Mouse (Mus musculus) ZHBTc4 (cell line): ENCODE results near the gene Laptm5.

Experiments
- DNase-seq: peaks from one replicate; pipeline ENCODE4 v3.0.0-alpha.2; 2011; ENCODE audit warnings: low read depth, low spot score

Gene Laptm5

DNA sequence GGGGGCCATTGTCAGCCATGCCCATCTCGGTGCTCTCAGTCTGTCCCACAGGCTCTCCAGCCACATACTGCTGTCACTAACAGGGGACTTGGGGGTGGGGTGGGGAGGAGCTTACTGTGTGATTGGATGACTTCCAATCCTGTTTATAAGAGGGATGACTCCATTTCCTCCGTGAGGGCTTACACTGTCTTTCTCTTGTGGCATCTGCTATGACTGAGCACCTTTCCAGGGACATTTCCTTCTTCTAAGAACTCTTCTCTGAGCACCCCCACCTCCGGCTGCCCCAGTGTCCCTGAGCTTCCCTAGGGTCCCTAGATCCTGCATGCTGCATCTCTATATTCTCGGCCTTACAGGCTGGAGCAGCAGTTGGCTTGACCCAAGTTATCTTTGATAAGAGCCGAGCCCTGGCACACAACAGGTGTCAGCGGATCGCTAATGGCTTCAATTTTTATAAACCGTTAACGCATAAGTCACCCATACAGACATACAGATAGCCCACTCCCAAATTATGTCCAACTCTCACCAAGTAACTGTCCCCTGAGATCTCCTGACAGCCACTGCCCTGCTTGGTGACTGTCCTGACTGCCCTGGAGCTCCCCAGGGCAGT is 6.9 kb downstream of the Laptm5 start:
- peak; percentile 37 for DNase-seq

DNA sequence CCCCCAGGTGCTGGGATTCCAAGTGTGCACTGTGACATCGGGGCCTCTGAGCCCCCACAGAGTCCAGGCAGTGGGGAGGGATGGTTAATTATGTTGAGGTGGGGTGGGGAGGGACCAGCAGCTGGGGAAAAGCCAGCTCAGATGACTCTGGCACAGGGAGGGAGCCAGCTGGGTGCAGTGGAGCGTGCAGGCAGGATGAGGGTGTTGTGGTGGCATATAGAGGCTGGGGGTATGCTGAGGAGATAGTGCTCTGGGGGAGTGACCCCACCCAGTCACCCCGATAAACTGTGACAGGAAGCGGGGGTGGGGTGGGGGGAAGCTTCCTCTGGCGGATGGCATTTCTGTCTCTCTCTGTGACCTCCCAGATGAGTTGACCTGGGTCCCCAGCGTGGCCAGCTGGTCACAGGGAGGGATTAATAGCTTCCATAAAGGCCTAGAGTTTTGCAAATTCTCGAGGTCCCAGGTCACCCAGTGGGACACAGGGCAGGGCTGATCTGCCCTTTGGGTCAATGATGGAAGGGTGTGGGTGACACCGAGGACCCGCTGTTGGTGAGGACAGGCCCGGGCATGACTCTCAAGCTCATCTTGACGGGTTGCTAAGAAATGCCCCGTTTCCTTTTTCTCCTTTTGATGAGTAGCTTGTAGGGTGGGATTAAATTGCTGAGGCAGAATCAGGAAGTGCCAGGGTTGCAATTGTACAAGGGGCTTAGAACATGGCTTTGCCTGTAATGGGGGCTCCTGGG is 8.2 kb downstream of the Laptm5 start:
- peak; percentile 52 for DNase-seq

DNA sequence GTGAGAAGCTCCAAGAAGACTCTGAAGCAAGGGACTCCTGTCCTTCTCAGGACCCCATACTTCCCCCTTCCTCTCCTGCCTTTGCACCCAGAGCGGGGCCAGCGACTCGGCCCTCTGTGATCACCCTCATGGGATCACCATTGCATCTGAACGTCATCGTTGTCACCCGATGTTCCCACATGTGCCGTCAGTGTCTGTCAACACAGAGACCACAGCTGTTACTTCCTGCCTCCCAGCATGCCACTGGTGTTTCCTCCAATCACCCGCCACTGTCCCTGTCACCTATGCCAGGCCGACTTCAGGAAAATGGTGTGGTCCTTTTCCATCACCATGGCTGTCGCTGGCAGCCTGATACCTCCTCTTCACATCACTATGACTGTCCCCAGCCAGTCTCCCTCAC is 9.1 kb downstream of the Laptm5 start:
- no peak for DNase-seq

DNA sequence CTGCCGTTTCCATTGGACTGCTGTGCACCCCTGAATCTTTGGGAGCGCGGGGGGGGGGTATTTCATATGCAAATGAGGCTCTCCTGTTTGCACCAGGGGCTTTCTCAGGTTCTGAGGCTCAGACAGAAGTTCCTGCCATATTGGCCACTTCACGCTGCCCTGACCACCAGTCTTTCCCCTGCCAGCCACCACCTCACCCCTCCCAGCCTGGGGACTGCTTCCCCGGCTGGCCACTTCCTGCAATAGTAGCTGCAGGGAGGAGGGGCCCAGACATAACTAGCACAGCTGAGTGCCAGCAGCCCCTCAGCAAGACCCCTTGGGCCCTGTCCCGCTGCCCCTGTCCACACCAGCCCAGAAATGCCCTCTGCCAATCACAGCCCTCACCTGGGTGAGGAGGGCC is 13.3 kb downstream of the Laptm5 start:
- DNase-seq: no peak

DNA sequence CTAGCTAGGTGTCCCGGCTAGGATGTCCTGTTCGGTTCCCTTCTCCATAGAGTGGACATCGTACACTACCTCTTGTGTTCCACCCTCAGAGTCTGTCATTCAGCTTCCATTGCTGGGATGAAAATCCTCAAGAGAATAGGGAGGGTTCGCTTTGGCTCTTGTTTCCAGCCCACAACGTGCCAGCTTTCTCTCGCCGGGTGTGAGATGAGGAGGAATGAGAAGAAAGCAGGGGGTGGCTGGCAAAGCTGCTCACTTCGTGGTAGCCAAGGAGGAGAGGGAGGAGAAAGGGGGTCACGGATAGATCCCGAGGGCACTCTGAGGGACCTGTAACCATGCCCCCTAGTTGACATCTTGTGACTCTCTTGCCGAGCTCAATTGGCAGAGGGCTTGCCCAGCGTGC is 14.9 kb downstream of the Laptm5 start:
- no peak for DNase-seq

DNA sequence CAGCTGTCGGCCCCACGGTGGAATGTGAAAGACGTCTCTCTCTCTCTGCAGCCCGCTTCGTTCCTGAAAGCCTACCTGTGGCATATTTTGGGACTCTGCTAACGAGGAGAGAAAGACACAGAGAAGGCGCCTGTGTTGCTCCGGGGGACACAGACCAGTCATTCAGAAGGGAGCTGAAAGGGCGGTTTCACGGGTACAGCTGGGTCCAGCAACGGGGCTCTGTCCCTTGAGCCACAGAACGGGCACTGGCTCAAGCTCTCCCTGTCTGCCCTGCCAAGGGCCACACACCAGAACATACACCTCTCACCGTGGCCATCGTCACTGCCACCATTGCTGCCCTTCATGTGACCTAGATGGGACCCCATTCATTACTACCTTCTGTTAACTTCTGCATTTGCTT is 29.7 kb downstream of the Laptm5 start:
- DNase-seq: no peak

DNA sequence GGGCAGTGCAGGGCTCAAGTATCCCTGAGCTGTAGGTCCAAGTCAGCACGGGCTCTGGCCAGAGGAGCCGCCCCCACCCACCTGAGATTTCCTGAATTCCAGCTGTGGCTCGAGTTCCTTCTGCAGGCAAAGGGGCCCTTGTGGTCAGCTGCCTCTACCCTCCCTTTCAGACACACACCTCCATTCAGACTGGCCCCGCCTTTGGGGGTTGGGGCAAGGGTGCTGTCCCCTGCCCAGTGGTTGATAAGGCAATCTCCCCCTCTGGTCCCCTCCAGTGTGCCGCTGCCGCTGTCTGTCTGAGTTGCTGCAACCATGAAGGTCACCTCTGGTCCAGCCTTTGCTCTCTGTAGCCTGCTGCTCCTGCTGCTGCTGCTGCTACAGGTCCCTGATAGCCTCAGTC is 31.2 kb downstream of the Laptm5 start, which contains the start of gene Matn1:
TSS of gene Matn1 (plus strand) at position 274 of the 400 bp plus-strand sequence.
- DNase-seq: no peak

DNA sequence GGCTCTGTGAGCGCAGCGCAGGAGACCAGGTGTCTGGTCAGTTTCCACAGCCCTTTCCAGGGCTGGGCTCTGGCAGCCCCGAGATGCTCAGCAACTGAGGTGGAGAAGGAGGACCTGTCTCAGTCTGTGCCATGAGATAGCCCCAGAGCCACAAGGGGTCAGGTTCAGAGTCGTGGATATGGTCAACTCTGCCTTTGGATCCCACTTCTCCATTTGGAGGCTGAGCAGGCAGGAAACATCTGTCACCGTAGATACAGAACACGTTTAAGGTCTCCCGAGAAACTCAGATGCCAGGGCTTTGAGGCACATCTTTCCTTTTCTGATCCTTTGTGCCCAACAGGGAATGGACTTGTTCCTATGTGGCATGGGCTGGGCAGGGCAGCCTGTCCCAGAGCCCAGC is 31.9 kb downstream of the Laptm5 start:
- no peak for DNase-seq

DNA sequence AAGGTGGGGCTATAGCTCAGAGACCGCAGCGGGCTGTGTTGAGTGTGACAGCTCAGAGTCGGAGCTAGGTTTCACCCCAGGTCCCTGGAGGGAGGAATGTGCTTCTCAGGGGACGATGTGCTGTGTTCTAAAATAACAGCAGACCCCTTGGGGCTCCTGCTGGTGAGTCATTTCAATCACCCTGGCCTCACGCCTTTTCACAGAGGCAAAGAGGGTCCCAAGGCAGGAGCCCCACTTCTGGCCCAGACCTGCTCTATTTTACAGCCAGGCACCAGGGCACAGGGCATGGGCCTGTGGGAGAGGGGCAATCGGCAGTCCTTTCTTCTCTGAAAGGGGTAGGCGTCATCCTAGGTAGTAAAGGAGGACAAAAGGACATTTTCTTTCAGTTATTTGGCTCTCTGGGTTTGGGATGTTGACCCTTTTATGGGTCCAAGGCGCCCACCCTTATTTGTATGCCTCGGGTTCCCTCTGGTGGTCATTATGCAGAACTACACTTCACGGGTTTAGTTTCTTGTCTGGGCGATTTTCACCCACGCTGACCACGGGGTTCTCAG is 34.2 kb downstream of the Laptm5 start:
- peak; percentile 60 for DNase-seq

DNA sequence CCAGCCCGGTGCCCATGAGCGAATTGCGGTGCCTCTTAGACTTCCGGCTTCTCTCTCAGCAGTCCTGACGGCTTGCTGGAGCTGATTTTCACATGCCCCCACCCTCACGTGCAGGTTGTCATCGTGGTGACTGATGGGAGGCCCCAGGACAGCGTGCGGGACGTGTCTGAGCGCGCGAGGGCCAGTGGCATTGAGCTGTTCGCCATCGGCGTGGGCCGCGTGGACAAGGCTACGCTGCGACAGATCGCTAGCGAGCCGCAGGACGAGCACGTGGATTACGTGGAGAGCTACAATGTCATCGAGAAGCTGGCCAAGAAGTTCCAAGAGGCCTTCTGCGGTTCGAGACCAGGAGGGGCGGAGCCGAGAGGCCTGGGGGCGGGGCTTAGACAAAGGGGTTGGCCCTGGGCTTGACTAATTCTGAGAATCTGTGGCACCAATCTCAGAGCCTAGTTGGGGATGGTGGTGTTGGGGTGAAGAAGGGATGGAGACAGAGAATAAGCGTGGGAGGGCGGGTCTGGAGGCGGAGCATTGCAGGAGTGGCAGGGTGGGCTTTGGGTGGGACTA is 37.0 kb downstream of the Laptm5 start:
- DNase-seq: peak; percentile 61

DNA sequence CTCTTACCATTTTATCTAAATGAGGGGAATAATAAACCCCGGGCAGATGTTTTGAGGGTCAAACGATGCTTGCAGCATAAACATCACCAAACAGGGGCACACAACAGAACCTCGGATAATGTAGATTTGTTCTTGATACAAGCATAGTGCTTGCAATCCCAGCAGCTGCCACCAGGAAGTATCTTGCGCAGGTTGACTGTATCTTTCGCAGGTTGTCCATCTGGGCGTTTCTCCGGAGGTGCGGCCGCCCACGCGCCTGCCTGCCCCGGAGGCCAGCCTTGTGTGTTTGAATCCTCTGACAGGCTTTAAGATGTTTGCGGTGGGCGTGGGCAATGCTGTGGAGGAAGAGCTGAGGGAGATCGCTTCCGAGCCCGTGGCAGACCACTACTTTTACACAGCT is 39.6 kb downstream of the Laptm5 start:
- peak; percentile 84 for DNase-seq

DNA sequence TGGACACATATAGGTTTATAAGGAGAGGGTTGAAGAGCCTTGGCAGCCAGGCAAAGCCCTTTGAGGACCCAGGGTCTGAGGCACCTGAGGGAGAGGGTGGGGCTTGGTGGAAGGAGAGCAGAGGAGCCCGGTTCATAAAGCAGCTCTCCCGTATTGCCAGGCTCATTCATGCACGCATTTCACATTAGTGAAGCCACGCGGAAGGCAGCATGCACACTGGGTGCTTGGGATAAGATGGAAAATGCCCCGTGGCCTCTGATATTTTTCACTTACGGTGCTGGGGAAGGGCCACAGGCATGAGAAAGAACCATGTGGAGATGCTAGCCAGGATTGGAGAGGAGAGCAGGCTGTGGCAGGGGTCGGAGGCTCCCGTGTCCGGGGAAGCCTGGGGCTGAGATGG is 44.2 kb downstream of the Laptm5 start:
- DNase-seq: no peak

DNA sequence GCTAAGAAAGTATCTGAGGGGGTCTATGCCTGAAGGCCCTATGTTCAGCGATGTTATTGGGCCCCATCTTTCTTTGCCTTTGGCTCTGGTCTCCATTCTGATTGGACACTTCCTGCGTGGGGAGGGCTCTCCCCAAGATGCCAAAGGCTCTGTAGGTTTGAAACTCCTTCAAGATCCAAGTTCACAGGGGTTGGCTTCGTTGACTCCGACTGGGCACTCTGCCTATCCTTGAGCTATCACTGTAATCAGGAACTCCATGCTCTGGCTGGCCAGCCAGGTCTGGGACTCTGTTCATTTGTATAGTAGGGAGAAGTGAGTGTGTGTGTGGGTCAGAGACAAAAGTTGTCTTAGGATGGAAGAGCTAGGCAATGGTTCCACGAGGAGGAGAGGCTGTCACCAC is 45.9 kb downstream of the Laptm5 start:
- DNase-seq: no peak

DNA sequence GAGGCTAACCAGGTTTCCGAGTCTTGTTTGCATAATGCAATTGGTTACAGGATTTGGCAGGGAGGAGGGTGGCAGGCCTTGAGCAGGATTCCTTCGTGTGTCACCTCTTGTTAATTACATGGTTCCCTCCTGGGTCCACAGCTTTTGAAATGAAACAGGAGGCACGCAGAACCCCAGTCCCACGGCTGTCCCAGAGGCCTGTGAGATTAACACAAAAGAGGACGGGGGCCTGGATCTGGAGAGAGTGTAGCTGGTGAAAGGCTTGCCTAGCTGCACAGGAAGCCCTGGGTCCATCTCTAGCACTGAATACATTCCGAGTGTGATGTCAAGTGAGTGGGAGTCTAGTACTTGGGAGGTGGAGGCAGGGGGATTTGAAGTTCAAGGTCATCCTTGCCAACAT is 46.8 kb downstream of the Laptm5 start:
- no peak for DNase-seq

DNA sequence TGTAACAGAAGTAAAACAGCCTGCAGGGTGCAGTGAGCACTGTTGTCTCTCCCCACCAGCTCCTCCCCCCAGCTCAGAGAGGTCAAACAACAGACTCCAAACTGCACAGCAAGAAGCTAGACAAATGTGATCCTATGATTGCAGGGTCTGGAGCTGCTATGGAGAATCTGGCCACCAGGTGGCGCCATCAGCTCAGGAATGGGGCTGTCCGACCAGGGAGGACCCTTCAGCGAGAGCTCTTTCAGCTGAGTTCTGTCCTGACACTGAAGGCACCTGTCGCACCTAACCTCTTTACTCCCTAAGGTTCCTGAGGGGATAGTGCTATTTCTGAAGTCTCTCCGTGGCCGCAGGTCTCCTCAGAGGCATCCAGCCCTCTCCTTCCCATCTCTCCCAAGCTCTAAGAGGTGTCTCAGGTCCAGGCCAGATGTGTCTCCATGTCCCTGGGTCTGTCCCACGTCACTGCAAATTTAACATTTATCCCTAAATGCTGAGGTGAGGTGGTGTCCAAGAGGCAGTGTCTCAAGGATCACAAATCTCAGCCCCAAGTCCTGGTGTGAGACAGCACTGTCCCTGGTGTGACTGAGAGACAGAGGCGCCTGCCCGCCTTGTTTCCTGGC is 47.3 kb downstream of the Laptm5 start:
- peak; percentile 87 for DNase-seq

DNA sequence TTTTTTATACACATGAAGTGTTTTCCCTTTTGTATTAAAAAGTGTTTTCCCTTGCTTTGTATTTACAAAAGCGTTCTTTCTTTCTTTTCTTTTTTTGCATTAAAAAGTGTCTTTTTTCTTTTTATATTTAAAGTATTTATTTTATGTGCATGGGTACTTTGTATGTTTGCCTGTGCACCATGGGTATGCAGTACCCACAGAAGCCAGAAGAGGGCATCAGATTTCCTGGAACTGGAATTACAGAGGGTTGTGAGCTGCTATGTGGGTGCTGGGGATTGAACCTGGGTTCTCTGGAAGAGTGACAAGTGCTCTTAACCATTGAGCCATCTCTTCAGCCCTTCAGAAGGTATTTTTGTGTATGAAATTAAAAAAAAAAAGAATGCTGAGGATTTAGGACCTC is 58.4 kb downstream of the Laptm5 start:
- peak; percentile 42 for DNase-seq

DNA sequence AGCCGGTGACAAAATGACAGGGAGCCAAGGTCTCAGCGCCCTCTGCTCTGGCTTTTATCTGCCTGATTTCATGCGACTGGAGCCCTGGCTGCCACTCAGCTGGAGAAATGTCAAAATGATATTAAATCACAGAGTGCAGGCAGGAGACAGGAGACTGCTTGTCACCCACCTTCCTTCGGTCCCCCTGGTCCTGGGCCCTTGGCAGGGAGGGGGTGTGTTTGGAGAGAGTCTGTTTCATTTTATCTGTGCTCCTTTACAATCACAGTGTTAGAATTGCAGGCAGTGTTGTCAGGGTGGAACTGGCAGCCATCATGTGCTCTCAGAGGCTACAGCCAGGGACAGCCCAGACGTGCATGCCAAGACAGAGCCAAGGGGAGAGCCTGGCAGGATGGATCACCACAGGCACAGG is 59.5 kb downstream of the Laptm5 start:
- DNase-seq: no peak

DNA sequence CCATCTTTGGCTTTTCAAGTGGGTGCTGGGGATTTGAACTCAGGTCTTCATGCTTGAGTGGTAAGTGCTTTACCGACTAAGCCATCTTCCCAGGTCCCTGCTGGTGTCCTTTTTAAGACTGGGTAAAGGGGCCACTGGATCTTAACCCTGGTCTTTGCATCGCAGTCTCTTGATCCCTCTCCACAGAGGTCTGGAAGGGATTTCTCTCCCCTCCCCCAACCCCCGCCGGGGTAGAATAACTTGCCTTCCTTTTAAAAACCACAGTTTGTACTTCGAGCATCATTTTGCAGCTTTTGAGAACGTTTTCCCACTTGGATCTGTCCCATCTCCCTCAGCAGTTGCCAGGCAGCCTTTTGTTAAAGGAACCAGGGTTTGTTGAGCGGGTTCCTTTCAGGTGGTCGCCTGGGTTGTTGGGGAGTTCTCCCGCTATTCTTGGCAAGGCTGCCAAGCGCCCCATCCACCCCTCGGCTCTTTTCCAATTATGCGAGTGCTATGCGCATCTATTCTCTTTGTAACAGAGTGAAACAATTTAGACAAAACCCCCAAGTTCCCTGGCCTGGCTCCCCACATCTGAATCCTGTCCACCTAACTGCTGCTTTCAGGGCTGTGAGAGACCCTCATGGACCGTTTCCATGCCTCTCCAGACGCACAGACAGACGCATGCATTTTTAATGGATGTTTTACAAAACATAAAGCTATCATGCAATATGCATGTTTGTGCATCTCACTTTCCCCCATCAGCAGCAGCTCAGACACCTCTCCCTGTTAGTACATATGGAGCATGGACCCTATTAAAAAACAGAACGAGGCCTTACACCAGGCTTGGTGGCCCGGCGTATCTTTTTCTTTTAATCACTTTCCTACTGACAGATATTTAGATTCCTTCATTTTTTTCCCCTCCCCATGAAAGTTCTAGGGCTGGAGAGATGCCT is 60.7 kb downstream of the Laptm5 start:
- DNase-seq: no peak

DNA sequence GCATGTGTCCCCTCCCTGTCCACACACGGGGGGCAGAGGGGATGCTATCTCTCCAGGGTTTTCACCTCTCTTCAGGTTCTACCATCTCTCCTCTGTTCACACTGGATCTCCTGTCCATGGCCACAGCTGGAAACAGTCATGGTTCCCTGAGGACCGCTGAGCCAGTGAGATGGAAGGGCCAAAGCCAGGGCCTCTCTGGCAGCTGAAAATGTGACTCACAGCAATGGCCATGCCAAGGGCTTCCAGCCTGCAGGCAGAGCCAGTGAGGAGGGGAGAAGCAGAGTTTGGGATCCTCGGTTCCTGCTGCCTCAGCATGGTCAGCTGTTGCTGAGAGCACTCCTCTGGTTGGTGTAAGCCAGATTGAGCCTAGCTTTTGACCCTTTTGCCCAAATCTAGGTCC is 66.1 kb downstream of the Laptm5 start:
- no peak for DNase-seq

DNA sequence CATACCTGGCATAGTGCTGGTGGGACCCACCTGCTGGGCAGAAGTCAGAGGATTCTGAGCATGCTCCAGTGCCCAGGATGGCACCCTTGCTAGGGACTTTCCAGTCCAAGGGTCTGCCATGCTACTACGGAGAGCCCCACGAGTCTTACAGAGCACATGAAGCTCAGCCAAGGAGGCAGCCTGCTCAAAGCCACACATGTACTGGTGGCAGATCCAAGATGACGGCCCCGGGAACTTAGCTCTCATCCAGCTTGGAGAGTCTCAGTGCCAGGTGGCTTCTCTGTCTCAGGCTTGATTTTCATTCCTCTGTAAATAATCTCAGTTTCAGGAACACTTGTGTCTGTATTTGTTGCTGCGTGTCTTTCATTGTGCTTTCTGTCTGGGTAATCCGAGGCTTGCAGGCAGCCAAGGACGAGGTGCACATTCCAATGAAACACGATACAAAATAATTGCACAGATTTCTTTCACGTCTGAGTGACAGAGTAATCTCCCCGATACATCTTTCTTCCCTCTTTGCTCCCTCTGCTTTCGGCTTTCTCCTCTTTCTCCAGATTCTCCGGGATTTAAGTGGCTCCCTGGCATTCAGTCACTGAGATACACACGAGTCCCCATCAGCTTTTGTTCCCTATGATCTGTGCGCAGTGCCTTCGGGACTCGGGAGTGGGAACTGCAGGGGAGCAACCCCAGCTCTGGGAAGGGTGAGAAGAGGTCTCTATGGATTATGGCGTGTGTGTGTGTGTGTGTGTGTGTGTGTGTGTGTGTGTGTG is 71.7 kb downstream of the Laptm5 start:
- no peak for DNase-seq
